Mouse (Mus musculus) liver, adult 2 months (tissue): ENCODE results near the gene Cx3cr1.

Source experiments
- CTCF ChIP-seq: fragments of 200-500 bp; IDR thresholded peaks from 2 replicates; pipeline ENCODE4 v1.5.1; 2011; ENCODE audit warnings: low read depth, low read length, control low read depth
- POLR2A ChIP-seq: fragments of 200-500 bp; IDR thresholded peaks from 2 replicates; pipeline ENCODE4 v1.6.1; 2011; ENCODE audit warnings: low read length, control low read depth; ENCODE audit not compliant: insufficient read depth; ENCODE audit errors: extremely low read depth

GRCm38 (mm10) chr9:119964206-119964605 lies 105.5 kb downstream of the Cx3cr1 start:
- TF ChIP-seq CTCF (no peak), POLR2A (no peak)
